Mouse (Mus musculus): ENCODE measurements around the gene Cops9.

DNA sequence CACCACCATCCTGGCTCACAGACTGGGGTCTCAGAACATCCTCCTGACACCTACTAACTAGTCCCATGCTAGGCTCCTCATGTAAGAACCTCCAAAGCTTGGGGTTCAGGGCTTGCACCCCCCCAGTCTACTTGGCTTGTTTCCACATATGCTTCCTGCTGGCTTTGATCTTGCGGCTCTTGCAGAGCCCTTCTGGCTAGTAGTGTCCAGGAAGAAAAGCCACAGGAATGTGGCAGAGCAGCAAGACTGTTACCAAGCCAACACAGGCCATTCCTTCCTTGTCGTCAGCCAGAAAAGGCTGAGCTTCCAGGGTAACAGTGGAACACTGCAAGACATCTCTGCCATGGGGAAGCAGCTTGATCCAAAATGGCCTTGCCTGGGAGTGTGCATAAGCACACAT, 12.9 kb upstream of the Cops9 start:
- no peak for TF ChIP-seq USF1 (IDR thresholded peaks at IDR 0.05; ENCODE audit: low read depth)
- TF ChIP-seq MAX (IDR thresholded peaks at IDR 0.05; ENCODE audit: low read depth) = no peak
- TF ChIP-seq POLR2A (IDR thresholded peaks at IDR 0.05; ENCODE audit: insufficient read length, low read depth) = no peak
- no peak for TF ChIP-seq TCF12 (IDR thresholded peaks at IDR 0.05; ENCODE audit: insufficient read depth, poor library complexity, severe bottlenecking)
- no peak for TF ChIP-seq REST (IDR thresholded peaks at IDR 0.05; ENCODE audit: insufficient read depth, insufficient read length)
- no peak for TF ChIP-seq MYOG (IDR thresholded peaks at IDR 0.05; ENCODE audit: control insufficient read depth in 1 of 3, insufficient read depth in 1 of 3, insufficient read length in 2 of 3, low read depth in 2 of 3)

Data from myocyte (in vitro differentiated cells).